Mouse (Mus musculus) spleen, adult 2 months (tissue): Measurements from ENCODE around the gene Adprhl1.

Experiments
- CTCF ChIP-seq: fragments of 200-500 bp; IDR thresholded peaks from 2 replicates; pipeline ENCODE4 v1.5.1; 2011; ENCODE audit warnings: mild to moderate bottlenecking, inconsistent platforms; ENCODE audit not compliant: insufficient read depth, insufficient read length, insufficient replicate concordance; ENCODE audit errors: extremely low read depth
- POLR2A ChIP-seq: fragments of 200-500 bp; IDR thresholded peaks from 2 replicates; pipeline ENCODE4 v1.6.1; 2011; ENCODE audit warnings: low read depth, low read length, inconsistent platforms

GRCm38 (mm10) chr8:13204371-13205140 lies 49.4 kb downstream of the Adprhl1 start:
- TF ChIP-seq CTCF (no peak), POLR2A (no peak)
